Mouse (Mus musculus): ENCODE data around the gene Txlnb.

- no peak for TF ChIP-seq CTCF (IDR thresholded peaks at IDR 0.05 in 2 of 3, conservative IDR thresholded peaks at IDR 0.05 in 1 of 3; ENCODE audit: control insufficient read depth in 1 of 3, insufficient read depth in 1 of 3, low read depth in 2 of 3, low read length in 3 of 3, poor library complexity in 1 of 3, severe bottlenecking in 1 of 3)
- no peak for TF ChIP-seq EP300 (IDR thresholded peaks at IDR 0.05; ENCODE audit: low read depth in 1 of 2, low read length in 2 of 2)
- no peak for TF ChIP-seq MAX (IDR thresholded peaks at IDR 0.05; ENCODE audit: low read length)
Measured at GRCm38 (mm10) chr10:17878002-17878919, 82.2 kb downstream of the Txlnb start.
